Mouse (Mus musculus) lung, postnatal 0 days (tissue): ENCODE results near the gene Usf3. TPM values are rescaled to one million over a fixed set of nuclear protein-coding genes. Genes with fewer than 3 reads are reported as not detected.

ENCODE experiments used
- ATAC-seq: fragments of 200-750 bp; cut with Nextera tagmentation; 2 replicates; pipeline ENCODE4 v1.8.0; 2017; ENCODE audit warnings: moderate library complexity
- DNase-seq: peaks from one replicate; pipeline ENCODE4 v3.0.0-alpha.2; 2016; ENCODE audit warnings: low spot score
- H3K27ac ChIP-seq: fragments of 300-500 bp; sonication (generic); 2 replicates; pipeline ENCODE4 v1.5.1; 2014; ENCODE audit warnings: antibody characterized with exemption, mild to moderate bottlenecking, low read length, mixed read lengths
- H3K27me3 ChIP-seq: fragments of 300-500 bp; sonication (generic); replicated peaks from 2 replicates; pipeline ENCODE4 v1.6.1; 2014; ENCODE audit warnings: low read length, mixed read lengths; ENCODE audit not compliant: insufficient read depth
- H3K36me3 ChIP-seq: fragments of 300-500 bp; sonication (generic); 2 replicates; pipeline ENCODE4 v1.6.1; 2014; ENCODE audit warnings: low read length, mixed read lengths; ENCODE audit not compliant: insufficient read depth
- H3K4me1 ChIP-seq: fragments of 300-500 bp; sonication (generic); 2 replicates; pipeline ENCODE4 v1.6.1; 2014; ENCODE audit warnings: antibody characterized with exemption, low read depth, low read length, mixed read lengths; ENCODE audit not compliant: insufficient read depth
- H3K4me2 ChIP-seq: fragments of 300-500 bp; sonication (generic); replicated peaks from 2 replicates; pipeline ENCODE4 v1.6.1; 2014; ENCODE audit warnings: low read depth, mild to moderate bottlenecking, low read length, moderate library complexity, mixed read lengths
- H3K4me3 ChIP-seq: fragments of 300-500 bp; sonication (generic); 2 replicates; pipeline ENCODE4 v1.5.1; 2014; ENCODE audit warnings: low read depth, low read length
- H3K9ac ChIP-seq: fragments of 300-500 bp; sonication (generic); replicated peaks from 2 replicates; pipeline ENCODE4 v1.6.1; 2014; ENCODE audit warnings: low read depth, mild to moderate bottlenecking
- H3K9me3 ChIP-seq: fragments of 300-500 bp; sonication (generic); 2 replicates; pipeline ENCODE4 v1.6.1; 2016; ENCODE audit warnings: low read length, mixed read lengths
- CTCF ChIP-seq: IDR thresholded peaks from 2 replicates; pipeline ENCODE4 v1.5.1; 2016; ENCODE audit warnings: antibody characterized with exemption, mild to moderate bottlenecking
- EP300 ChIP-seq: IDR thresholded peaks from 2 replicates; pipeline ENCODE4 v1.6.1; 2016; ENCODE audit warnings: antibody characterized with exemption, mild to moderate bottlenecking, control low read depth
- WGBS: fragments of 180-500 bp; shearing (Covaris S2); extraction: QIAGEN DNeasy Blood & Tissue Kit; methylation state at CpG from one replicate; pipeline ENCODE4 v1.1.7; 2014; 5-methylcytosine and 5-hydroxymethylcytosine counted together
- polyA plus RNA-seq: library from polyadenylated mRNA; unstranded; fragments of >200 nt; fragmentation: Nextera tagmentation; extraction: Ambion mirVana; gene quantifications from 2 replicates; pipeline ENCODE4 v1.2.1, GENCODE M21; 2015

The Usf3 gene
- polyA plus RNA-seq, 1 experiment from 2014 or later, result 2.5 TPM

DNA sequence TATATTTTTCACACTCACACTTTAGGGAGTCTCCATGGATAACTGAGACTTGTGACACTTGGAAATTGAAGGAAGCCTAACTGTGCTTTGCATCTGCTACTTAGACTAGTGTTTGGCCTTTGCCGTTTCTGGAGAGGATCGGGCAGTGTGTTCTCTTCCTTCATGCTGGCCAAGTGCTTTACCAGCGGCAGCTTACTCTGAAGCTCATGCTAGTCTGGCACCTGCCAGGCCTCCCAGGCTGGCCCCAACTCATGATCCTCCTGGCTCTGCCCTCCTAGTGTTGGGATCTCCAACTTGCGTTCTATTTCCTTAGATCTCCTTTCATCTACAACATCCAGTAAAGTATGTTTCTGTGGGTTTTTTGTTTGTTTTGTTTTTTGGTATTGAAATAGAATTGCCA, 27.1 kb downstream of the Usf3 start:
- H3K4me2 ChIP-seq, result no peak overlapping the region
- no peak overlapping the region for H3K4me3 ChIP-seq
- TF ChIP-seq CTCF (no peak), EP300 (no peak)
- no peaks in the 10 kb centered on the region for H3K27me3 ChIP-seq
- peaks cover 8% of the 10 kb centered on the region; the same call in 1 of the 2 replicates for H3K36me3 ChIP-seq
- no peak overlapping the region for H3K27ac ChIP-seq
- ATAC-seq, result no peak
- no peaks in the 10 kb centered on the region for H3K4me1 ChIP-seq
- no peaks in the 10 kb centered on the region for H3K9me3 ChIP-seq
- H3K9ac ChIP-seq, result no peak overlapping the region
- WGBS, result 89% methylated on average over 4 of the region's 4 CpGs
- no peak for DNase-seq

DNA sequence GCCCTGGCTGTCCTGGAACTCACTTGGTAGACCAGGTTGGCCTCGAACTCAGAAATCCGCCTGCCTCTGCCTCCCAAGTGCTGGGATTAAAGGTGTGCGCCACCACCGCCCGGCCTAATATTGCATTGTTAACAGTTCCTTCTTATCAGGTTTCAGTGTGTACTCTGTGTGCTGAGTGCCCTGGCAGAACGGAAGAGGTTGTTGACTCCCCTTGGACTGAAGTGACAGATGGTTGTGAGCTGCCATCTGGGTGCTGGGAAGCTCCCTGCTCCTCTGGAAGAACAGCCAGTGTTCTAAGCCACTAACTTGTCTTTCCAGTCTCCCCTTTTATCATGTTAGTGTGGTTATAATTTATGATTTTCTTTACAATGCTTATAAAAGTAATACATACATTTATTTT, 31.3 kb downstream of the Usf3 start:
- Histone ChIP-seq H3K4me2 (no peak overlapping the region), H3K27me3 (no peaks in the 10 kb centered on the region), H3K4me3 (no peak overlapping the region), H3K4me1 (no peaks in the 10 kb centered on the region), H3K27ac (no peak overlapping the region), H3K36me3 (peaks cover 7% of the 10 kb centered on the region), H3K9ac (no peak overlapping the region), H3K9me3 (no peaks in the 10 kb centered on the region)
- WGBS, result 68% methylated on average over 6 of the region's 6 CpGs
- peak; percentile 45 for DNase-seq
- no peak for TF ChIP-seq CTCF
- 0 out of 2 replicates have a peak, but pooled peaks have one; percentile 32 for TF ChIP-seq EP300
- ATAC-seq, result peak; percentile 65

DNA sequence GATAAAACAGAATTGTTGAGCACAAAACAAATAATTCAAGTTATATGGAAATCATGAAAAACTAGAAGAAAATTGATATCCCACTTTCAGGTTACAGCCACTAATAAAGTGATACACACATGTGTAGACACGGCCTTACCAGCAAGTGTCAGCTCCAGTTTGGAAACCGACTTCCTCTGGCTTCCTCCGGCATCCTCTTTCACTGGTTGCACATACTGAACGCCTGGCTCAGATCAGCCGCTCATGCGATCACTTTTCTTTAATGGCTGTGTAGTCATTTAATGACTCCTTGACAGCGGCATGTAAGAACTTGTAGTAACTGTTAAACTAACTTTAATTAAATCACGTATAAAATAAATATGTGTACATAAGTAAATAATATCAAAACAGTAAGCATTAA, 32.9 kb downstream of the Usf3 start:
- Histone ChIP-seq H3K9me3 (no peaks in the 10 kb centered on the region), H3K27ac (no peak overlapping the region), H3K4me3 (no peak overlapping the region), H3K36me3 (peaks cover 14% of the 10 kb centered on the region), H3K4me1 (no peaks in the 10 kb centered on the region), H3K27me3 (no peaks in the 10 kb centered on the region), H3K9ac (no peak overlapping the region), H3K4me2 (no peak overlapping the region)
- TF ChIP-seq EP300, result no peak
- no peak for TF ChIP-seq CTCF
- DNase-seq, result no peak
- no peak for ATAC-seq
- WGBS, result 88% methylated on average over 8 of the region's 8 CpGs

DNA sequence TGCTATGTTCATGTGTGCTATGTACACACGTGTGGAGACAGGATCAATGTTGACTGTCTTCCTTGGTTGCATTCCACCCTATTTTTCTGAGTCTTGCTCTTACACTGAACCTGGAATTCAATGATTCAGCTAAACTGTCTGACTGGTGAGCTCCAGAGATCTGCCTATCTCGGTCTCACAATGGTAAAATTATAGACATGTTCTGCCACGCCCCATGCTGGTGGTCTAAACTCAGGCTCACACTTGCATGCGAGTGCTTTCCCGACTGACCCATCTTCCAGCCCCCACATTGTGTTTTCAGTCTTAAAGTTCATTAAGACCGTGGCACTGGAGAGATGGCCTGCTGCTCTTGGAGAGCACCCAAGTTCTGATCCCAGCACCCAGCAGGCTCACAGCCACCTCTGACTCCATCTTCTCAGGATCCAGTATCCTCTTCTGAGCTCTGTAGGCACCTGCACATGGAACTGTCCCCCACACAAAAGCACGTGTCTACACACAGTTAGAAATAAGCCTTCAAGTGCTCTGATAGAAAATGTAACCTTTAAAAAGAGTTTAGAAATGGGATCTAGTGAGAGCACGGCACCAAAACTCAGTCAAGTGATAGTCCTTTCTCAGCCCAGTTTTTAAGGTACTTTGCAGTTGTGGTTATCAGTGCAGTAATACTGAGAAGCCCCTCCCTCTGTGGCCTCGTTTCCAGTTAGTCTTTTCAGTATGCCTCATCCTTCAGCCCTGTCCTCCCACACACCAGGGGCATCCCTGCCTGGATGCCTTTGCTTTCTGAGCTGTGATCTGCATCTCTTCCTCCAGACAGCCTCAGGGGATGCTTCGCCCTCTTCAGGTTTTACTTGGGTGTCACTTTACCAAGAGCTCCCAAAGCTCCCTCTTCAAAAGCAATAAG, 37.4 kb downstream of the Usf3 start:
- Histone ChIP-seq H3K9ac (no peak overlapping the region), H3K27me3 (no peaks in the 10 kb centered on the region), H3K4me2 (no peak overlapping the region), H3K9me3 (no peaks in the 10 kb centered on the region), H3K36me3 (peaks cover 31% of the 10 kb centered on the region; the same call in 1 of the 2 replicates), H3K4me1 (no peaks in the 10 kb centered on the region), H3K27ac (no peak overlapping the region), H3K4me3 (no peak overlapping the region)
- DNase-seq, result no peak
- WGBS, result 84% methylated on average over 10 of the region's 10 CpGs
- ATAC-seq, result no peak
- TF ChIP-seq EP300, result no peak
- no peak for TF ChIP-seq CTCF

DNA sequence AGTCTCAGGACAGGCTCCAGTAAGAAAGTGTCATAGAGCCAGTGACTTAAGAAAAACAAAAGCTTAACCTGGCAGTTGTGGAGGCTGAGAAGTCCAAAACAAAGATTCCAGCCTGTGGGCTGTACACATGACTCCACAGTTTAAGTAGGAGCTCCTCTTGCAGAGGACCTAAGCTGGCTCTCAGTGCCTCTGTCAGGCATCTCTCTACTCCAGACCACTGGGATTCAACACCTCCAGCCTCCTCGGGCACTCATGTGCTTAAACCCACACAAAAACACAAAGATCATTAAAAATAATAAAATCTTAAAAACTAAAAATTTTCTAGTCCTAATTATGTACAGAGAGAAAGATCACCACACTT, 38.0 kb downstream of the Usf3 start:
- no peak overlapping the region for H3K4me3 ChIP-seq
- no peak for ATAC-seq
- no peaks in the 10 kb centered on the region for H3K4me1 ChIP-seq
- no peaks in the 10 kb centered on the region for H3K9me3 ChIP-seq
- 78% methylated on average over 1 of the region's 1 CpGs for WGBS
- DNase-seq, result no peak
- H3K27me3 ChIP-seq, result no peaks in the 10 kb centered on the region
- no peak overlapping the region for H3K9ac ChIP-seq
- no peak overlapping the region for H3K27ac ChIP-seq
- H3K36me3 ChIP-seq, result peaks cover 34% of the 10 kb centered on the region; the same call in 1 of the 2 replicates
- no peak overlapping the region for H3K4me2 ChIP-seq
- TF ChIP-seq EP300, result no peak
- no peak for TF ChIP-seq CTCF

DNA sequence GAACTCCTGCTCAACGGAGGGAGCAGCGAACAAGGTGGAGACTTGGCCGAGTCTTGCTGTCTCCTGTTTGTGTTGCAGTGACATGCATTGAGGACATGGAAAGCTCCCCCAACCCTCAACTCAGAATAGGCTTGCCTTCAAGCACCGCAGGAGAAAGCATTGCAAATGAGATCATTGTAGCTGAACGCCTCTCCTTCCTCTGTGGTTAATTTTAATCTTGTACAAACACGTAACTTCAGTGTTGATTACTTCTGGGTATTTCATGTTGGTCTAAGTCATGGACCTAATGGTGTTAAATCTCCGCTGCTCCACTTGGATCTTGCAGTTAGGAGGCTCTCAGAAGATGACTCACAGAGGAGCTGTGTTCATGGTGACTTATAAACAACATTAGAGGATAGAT, 39.7 kb downstream of the Usf3 start:
- Histone ChIP-seq H3K36me3 (peaks cover 45% of the 10 kb centered on the region; the same call in 1 of the 2 replicates), H3K4me1 (no peaks in the 10 kb centered on the region), H3K27me3 (no peaks in the 10 kb centered on the region), H3K4me3 (no peak overlapping the region), H3K9me3 (no peaks in the 10 kb centered on the region), H3K4me2 (no peak overlapping the region), H3K27ac (no peak overlapping the region), H3K9ac (no peak overlapping the region)
- no peak for ATAC-seq
- TF ChIP-seq CTCF, result no peak
- TF ChIP-seq EP300, result no peak
- DNase-seq, result no peak
- 87% methylated on average over 7 of the region's 7 CpGs for WGBS
